Mouse (Mus musculus): ENCODE measurements around the gene A230050P20Rik.

GRCm38 (mm10) chr9:20830901-20831643 lies 37.4 kb upstream of the A230050P20Rik start:
- TF ChIP-seq TAL1 (conservative IDR thresholded peaks at IDR 0.05; ENCODE audit: low read depth, low read length) (no peak), CTCF (IDR thresholded peaks at IDR 0.05; ENCODE audit: low read depth, low read length) (peak; percentile 69)
